Mouse (Mus musculus) testis, postnatal 10 days (tissue): ENCODE data around the gene Lama5.

Experiments
- DNase-seq: peaks from one replicate; pipeline ENCODE4 v3.0.0; 2021; ENCODE audit warnings: low spot score

Lama5 gene

GRCm38 (mm10) chr2:180197323-180198037 lies 28.2 kb downstream of the Lama5 start:
- DNase-seq, result no peak

- DNase-seq, result no peak
Measured at GRCm38 (mm10) chr2:180196610-180197322, 28.9 kb downstream of the Lama5 start.

- no peak for DNase-seq
Measured at GRCm38 (mm10) chr2:180187362-180187761, 38.3 kb downstream of the Lama5 start.

- no peak for DNase-seq
Measured at GRCm38 (mm10) chr2:180185686-180186085, 40.0 kb downstream of the Lama5 start.

- no peak for DNase-seq
Measured at GRCm38 (mm10) chr2:180184752-180185109, 40.9 kb downstream of the Lama5 start.

- no peak for DNase-seq
Measured at GRCm38 (mm10) chr2:180184011-180184751, 41.5 kb downstream of the Lama5 start.

GRCm38 (mm10) chr2:180181542-180181941 lies 44.1 kb downstream of the Lama5 start:
- no peak for DNase-seq

- DNase-seq, result no peak
Measured at GRCm38 (mm10) chr2:180175725-180176124, 49.9 kb downstream of the Lama5 start.

- no peak for DNase-seq
Measured at GRCm38 (mm10) chr2:180174121-180174520, 51.5 kb downstream of the Lama5 start.

- DNase-seq, result peak; percentile 86
Measured at GRCm38 (mm10) chr2:180173711-180174110, 51.9 kb downstream of the Lama5 start.

GRCm38 (mm10) chr2:180173163-180173562 lies 52.5 kb downstream of the Lama5 start:
- DNase-seq, result no peak

- DNase-seq, result no peak
Measured at GRCm38 (mm10) chr2:180172152-180172551, 53.5 kb downstream of the Lama5 start.

- no peak for DNase-seq
Measured at GRCm38 (mm10) chr2:180171522-180172070, 54.1 kb downstream of the Lama5 start.

GRCm38 (mm10) chr2:180170806-180171521 lies 54.7 kb downstream of the Lama5 start, which contains the start of gene Adrm1:
TSS of gene Adrm1 (plus strand) at chr2:180171485.
- peak; percentile 98 for DNase-seq

GRCm38 (mm10) chr2:180170151-180170805 lies 55.4 kb downstream of the Lama5 start:
- no peak for DNase-seq

- DNase-seq, result no peak
Measured at GRCm38 (mm10) chr2:180166869-180167268, 58.8 kb downstream of the Lama5 start.

GRCm38 (mm10) chr2:180165855-180166254 lies 59.8 kb downstream of the Lama5 start:
- DNase-seq, result no peak

GRCm38 (mm10) chr2:180158627-180159026 lies 67.0 kb downstream of the Lama5 start:
- no peak for DNase-seq

- no peak for DNase-seq
Measured at GRCm38 (mm10) chr2:180154796-180155195, 70.9 kb downstream of the Lama5 start.

- DNase-seq, result no peak
Measured at GRCm38 (mm10) chr2:180148551-180148950, 77.1 kb downstream of the Lama5 start.

- no peak for DNase-seq
Measured at GRCm38 (mm10) chr2:180147379-180147778, 78.3 kb downstream of the Lama5 start.
